Mouse (Mus musculus) kidney, adult 2 months (tissue): Measurements from ENCODE around the gene Epb41l3. TPM values are rescaled to one million over a fixed set of nuclear protein-coding genes. Genes with fewer than 3 reads are reported as not detected.
A peak's percentile ranks its signal among the peaks of the same experiment; 100 is the strongest.

ENCODE experiments used
- DNase-seq: peaks from one replicate; pipeline ENCODE4 v3.0.0; 2021
- H3K27ac ChIP-seq: fragments of 200-500 bp; 2 replicates; pipeline ENCODE4 v1.5.1; 2012; ENCODE audit warnings: low read depth, low read length, control low read depth, inconsistent platforms; ENCODE audit not compliant: insufficient read depth
- H3K27me3 ChIP-seq: fragments of 200-500 bp; replicated peaks from 2 replicates; pipeline ENCODE4 v1.6.1; 2012; ENCODE audit warnings: mild to moderate bottlenecking, moderate library complexity, low read length, inconsistent platforms; ENCODE audit not compliant: control insufficient read depth, insufficient read depth
- H3K36me3 ChIP-seq: fragments of 200-500 bp; 2 replicates; pipeline ENCODE4 v1.6.1; 2012; ENCODE audit warnings: mild to moderate bottlenecking, moderate library complexity, low read length, inconsistent platforms; ENCODE audit not compliant: control insufficient read depth, insufficient read depth
- H3K4me1 ChIP-seq: fragments of 200-500 bp; 2 replicates; pipeline ENCODE4 v1.6.1; 2011; ENCODE audit warnings: low read length; ENCODE audit not compliant: control insufficient read depth, insufficient read depth
- H3K4me3 ChIP-seq: fragments of 200-500 bp; 2 replicates; pipeline ENCODE4 v1.5.1; 2011; ENCODE audit warnings: mild to moderate bottlenecking, low read depth, low read length, control low read depth; ENCODE audit not compliant: insufficient read depth
- CTCF ChIP-seq: fragments of 200-500 bp; conservative IDR thresholded peaks from 2 replicates; pipeline ENCODE4 v1.5.1; 2011; ENCODE audit warnings: low read depth, mild to moderate bottlenecking, control low read depth, low read length, moderate library complexity, mixed read lengths; ENCODE audit not compliant: insufficient read depth, insufficient read length
- POLR2A ChIP-seq: fragments of 200-500 bp; IDR thresholded peaks from one replicate; pipeline ENCODE4 v1.6.1; 2011; ENCODE audit warnings: low read depth, low read length, control low read depth
- WGBS: fragments of 180-500 bp; shearing (Covaris S2); methylation state at CpG from one replicate; pipeline ENCODE4 v1.1.7; 2018; 5-methylcytosine and 5-hydroxymethylcytosine counted together
- polyA plus RNA-seq: library from polyadenylated mRNA; depleted of rRNA; stranded (reverse); fragments of >200 nt; gene quantifications from 2 replicates; pipeline ENCODE4 v1.2.3, GENCODE M21; 2012

Epb41l3 gene
- polyA plus RNA-seq, 1 experiment: 35.5 TPM

DNA sequence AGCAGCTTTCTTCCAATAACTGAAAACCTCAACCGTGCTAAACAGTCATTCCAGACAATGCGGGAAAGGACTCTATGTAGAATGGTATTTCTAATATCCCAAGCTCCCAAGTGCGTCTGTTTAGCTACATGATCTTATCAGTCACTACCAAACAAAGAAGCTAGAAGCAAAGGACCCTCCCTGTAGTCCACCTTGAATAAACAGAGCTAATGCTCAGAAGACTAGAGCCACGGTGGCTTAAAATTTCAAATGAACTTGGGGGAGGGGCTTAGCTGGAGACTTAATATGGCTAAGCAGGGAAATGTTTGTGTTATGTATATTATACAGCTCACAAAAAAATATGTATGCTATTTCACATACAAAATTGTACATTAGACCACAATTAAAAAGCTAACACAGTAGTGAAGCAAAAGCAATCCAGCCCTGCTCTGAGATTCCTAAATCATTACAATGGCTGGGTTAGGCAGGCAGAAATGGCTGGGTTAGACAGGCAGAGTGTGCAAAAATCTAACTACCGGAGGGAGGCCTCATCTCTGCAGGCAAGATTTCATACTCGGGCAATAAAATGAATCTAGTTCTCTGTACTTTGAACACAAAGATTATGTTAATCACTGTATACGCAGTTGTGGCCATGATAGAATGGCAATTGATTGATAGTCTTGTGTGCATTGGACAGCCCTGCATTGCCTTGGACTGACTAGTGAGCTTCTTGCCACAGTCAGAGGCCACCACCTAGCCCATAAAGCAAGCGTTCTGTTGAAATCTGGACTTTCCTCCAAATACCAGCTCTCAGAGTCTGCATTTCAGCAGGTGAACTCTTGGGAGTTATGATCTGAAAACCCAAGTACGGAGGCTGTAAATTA, 13.4 kb upstream of the Epb41l3 start:
- H3K4me1 ChIP-seq: no peaks in the 10 kb centered on the region
- DNase-seq: no peak
- no peaks in the 10 kb centered on the region for H3K27me3 ChIP-seq
- H3K27ac ChIP-seq: no peak overlapping the region
- H3K4me3 ChIP-seq: no peak overlapping the region
- H3K36me3 ChIP-seq: no peaks in the 10 kb centered on the region
- 78% methylated on average over 9 of the region's 9 CpGs for WGBS
- TF ChIP-seq CTCF (no peak), POLR2A (no peak)

DNA sequence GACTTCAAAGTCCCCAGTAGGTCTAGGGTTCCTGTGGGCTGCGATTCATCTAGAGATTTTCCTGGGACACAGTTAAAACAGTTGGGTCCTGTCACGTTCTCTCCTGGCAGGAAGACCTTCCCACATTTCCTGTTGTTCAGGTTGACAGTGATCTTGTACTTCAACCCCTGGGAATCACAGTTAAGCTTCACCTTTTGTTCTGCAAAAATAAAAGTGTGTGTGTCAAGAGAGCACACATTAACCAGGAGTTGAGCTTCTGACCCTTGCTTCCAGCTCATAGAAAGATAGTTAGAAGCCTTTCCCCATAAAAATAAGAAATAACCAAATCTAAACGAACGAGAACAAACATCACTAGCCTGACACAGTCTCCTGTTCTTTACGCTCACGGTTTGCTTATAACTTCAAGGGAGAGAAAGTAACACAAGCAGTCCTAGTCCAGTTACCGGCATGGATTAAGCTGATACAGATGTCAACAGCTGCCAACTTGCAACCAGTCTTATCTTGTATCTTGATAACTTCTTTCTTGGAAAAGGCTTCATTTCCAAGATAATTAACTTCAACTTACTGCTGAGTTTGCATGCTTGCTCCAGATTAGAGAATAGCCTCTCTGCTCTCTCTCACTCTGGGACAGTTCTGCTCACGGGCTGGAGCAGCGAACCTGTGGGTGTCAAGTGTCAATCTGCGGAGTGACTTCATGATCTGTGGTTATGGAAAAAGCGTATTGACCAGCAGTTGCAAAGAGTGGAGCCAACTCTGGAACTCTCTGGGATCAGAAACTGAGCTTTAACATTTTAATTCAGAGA, 7.3 kb upstream of the Epb41l3 start:
- H3K4me1 ChIP-seq: no peaks in the 10 kb centered on the region; the same call in 1 of the 2 replicates
- no peaks in the 10 kb centered on the region for H3K36me3 ChIP-seq
- H3K27me3 ChIP-seq: no peaks in the 10 kb centered on the region
- no peak overlapping the region for H3K27ac ChIP-seq
- H3K4me3 ChIP-seq: no peak overlapping the region
- 32% methylated on average over 11 of the region's 11 CpGs for WGBS
- no peak for TF ChIP-seq POLR2A
- no peak for TF ChIP-seq CTCF
- DNase-seq: peak; percentile 66

- no peaks in the 10 kb centered on the region for H3K4me1 ChIP-seq
- no peak overlapping the region for H3K4me3 ChIP-seq
- WGBS: 83% methylated on average over 4 of the region's 4 CpGs
- no peaks in the 10 kb centered on the region for H3K36me3 ChIP-seq
- no peaks in the 10 kb centered on the region for H3K27me3 ChIP-seq
- H3K27ac ChIP-seq: no peak overlapping the region
- no peak for TF ChIP-seq CTCF
- TF ChIP-seq POLR2A: no peak
- DNase-seq: no peak
These were observed 1.4 kb upstream of the Epb41l3 start for GRCm38 (mm10) chr17:69074095-69074494.

GRCm38 (mm10) chr17:69076238-69076625, 749 bp downstream of the Epb41l3 start:
- Histone ChIP-seq H3K4me1 (no peaks in the 10 kb centered on the region), H3K36me3 (no peaks in the 10 kb centered on the region), H3K27me3 (no peaks in the 10 kb centered on the region), H3K4me3 (peak overlapping the region; percentile 69), H3K27ac (0 out of 2 replicates have a peak overlapping the region, but pooled peaks have one; percentile 53)
- DNase-seq: peak; percentile 74
- TF ChIP-seq POLR2A (no peak), CTCF (no peak)
- WGBS: under 1% methylated on average over 28 of the region's 28 CpGs

DNA sequence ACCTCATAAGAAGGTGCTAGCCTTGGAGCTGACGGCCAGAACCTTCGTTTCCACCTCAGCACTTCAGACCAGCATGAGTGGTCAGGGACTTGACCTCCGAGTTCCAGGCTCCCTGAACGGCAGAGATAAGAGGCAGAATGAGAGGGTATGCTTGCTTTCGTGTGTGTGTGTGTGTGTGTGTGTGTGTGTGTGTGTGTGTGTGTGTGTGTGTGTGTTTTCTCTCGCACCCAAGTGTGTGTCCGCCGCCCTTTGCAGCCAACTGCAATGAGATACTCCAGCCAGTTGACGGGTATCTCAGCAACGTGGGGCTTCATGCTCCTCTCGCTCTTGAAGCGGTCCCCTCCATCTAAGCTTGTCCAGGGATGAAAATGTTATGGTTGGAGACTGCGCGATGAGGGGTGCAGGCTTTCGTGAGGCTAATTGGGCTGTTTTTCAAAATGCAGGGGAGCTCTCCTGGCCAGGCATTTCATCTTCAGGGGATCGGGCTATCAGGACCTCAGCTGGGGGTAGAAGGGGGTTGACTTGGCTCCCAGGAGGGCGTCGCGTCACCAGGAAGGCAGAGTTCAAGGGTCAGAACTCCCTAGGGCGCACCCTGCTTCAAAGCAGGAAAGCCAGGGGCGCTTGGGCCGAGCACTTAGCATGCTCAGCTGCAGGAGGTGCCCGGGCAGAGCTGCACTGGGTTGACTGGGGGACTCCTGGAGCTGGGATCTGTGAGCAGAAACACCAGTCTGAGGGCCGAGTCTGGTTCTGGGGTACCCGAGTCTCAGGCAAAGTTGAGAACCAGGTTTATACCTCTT, 1.5 kb downstream of the Epb41l3 start:
- Histone ChIP-seq H3K4me1 (no peaks in the 10 kb centered on the region), H3K27me3 (no peaks in the 10 kb centered on the region), H3K27ac (no peak overlapping the region), H3K4me3 (peak overlapping the region; percentile 69), H3K36me3 (no peaks in the 10 kb centered on the region)
- WGBS: 5% methylated on average over 25 of the region's 25 CpGs
- TF ChIP-seq POLR2A (no peak), CTCF (no peak)
- peak; percentile 54 for DNase-seq

- Histone ChIP-seq H3K4me3 (no peak overlapping the region), H3K27me3 (no peaks in the 10 kb centered on the region), H3K36me3 (no peaks in the 10 kb centered on the region), H3K27ac (no peak overlapping the region), H3K4me1 (no peaks in the 10 kb centered on the region)
- peak; percentile 52 for DNase-seq
- 18% methylated on average over 11 of the region's 11 CpGs for WGBS
- TF ChIP-seq CTCF (no peak), POLR2A (no peak)
These were observed 2.0 kb downstream of the Epb41l3 start for GRCm38 (mm10) chr17:69077544-69077920.

- WGBS: 83% methylated on average over 7 of the region's 7 CpGs
- Histone ChIP-seq H3K4me1 (no peaks in the 10 kb centered on the region; the same call in 1 of the 2 replicates), H3K27me3 (no peaks in the 10 kb centered on the region), H3K27ac (no peak overlapping the region), H3K36me3 (no peaks in the 10 kb centered on the region), H3K4me3 (no peak overlapping the region)
- DNase-seq: no peak
- TF ChIP-seq CTCF: no peak
- no peak for TF ChIP-seq POLR2A
These were observed 6.8 kb downstream of the Epb41l3 start for GRCm38 (mm10) chr17:69082316-69082715.
